Mouse (Mus musculus): ENCODE results near the gene Get4. TPM values are rescaled to one million over a fixed set of nuclear protein-coding genes. Genes with fewer than 3 reads are reported as not detected.

Gene Get4
- polyA plus RNA-seq, 1 experiment: 26.8 TPM

- TF ChIP-seq CTCF (IDR thresholded peaks at IDR 0.05; ENCODE audit: low read depth, low read length) (no peak), POLR2A (IDR thresholded peaks at IDR 0.05; ENCODE audit: borderline replicate concordance, low read depth, low read length) (no peak)
- no peak overlapping the region for H3K4me3 ChIP-seq (ENCODE audit: insufficient read depth, low read length)
- peaks cover 18% of the 10 kb centered on the region for H3K4me1 ChIP-seq (ENCODE audit: control insufficient read depth, insufficient read depth, low read length)
- H3K27ac ChIP-seq (ENCODE audit: insufficient read depth, low read depth, low read length): no peak overlapping the region
Measured at GRCm38 (mm10) chr5:139311822-139312221, 59.7 kb downstream of the Get4 start.

GRCm38 (mm10) chr5:139313536-139313935 is 61.4 kb downstream of the Get4 start:
- Histone ChIP-seq H3K27ac (ENCODE audit: insufficient read depth, low read depth, low read length) (no peak overlapping the region), H3K4me3 (ENCODE audit: insufficient read depth, low read length) (no peak overlapping the region), H3K4me1 (ENCODE audit: control insufficient read depth, insufficient read depth, low read length) (peaks cover 18% of the 10 kb centered on the region)
- TF ChIP-seq POLR2A (IDR thresholded peaks at IDR 0.05; ENCODE audit: borderline replicate concordance, low read depth, low read length): no peak
- no peak for TF ChIP-seq CTCF (IDR thresholded peaks at IDR 0.05; ENCODE audit: low read depth, low read length)

GRCm38 (mm10) chr5:139314941-139315642 is 63.0 kb downstream of the Get4 start:
- Histone ChIP-seq H3K27ac (ENCODE audit: insufficient read depth, low read depth, low read length) (no peak overlapping the region), H3K4me1 (ENCODE audit: control insufficient read depth, insufficient read depth, low read length) (peaks cover 15% of the 10 kb centered on the region), H3K4me3 (ENCODE audit: insufficient read depth, low read length) (no peak overlapping the region)
- TF ChIP-seq POLR2A (IDR thresholded peaks at IDR 0.05; ENCODE audit: borderline replicate concordance, low read depth, low read length): no peak
- TF ChIP-seq CTCF (IDR thresholded peaks at IDR 0.05; ENCODE audit: low read depth, low read length): no peak

DNA sequence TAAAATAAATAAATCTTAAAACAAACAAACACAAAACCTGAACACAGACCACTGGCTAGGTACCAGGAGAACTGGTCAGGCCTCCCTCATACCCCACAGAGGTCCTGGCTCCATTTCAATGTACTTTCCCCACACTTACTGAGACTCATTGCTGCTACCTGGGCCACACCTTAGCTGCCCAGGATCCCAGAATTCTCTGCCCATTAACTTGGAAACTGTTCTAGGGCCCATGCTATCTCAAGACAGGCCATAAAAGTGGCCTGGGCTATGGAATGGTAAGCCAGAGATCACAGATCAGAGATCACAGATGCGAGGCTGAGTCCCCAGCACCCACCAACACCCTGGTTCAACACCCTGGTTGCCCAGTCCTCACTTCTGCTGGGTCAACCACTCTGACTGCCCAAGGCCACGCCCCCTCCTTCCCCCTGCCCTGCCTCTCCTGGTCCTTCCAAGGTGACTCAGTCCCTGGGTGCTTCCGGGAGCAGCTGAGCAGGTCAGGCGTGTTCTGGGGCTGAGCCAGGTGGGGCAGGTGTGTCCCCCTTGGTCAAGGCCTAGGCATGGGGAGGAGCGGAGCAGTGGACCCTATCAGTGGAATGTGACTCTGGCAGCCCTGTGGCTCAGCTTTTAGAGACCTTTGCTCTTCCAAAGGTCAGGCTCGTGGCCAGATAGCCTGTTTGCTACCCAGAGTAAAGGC is 65.0 kb downstream of the Get4 start:
- H3K4me3 ChIP-seq (ENCODE audit: insufficient read depth, low read length): no peak overlapping the region
- H3K4me1 ChIP-seq (ENCODE audit: control insufficient read depth, insufficient read depth, low read length): peaks cover 11% of the 10 kb centered on the region
- no peak overlapping the region for H3K27ac ChIP-seq (ENCODE audit: insufficient read depth, low read depth, low read length)
- no peak for TF ChIP-seq POLR2A (IDR thresholded peaks at IDR 0.05; ENCODE audit: borderline replicate concordance, low read depth, low read length)
- no peak for TF ChIP-seq CTCF (IDR thresholded peaks at IDR 0.05; ENCODE audit: low read depth, low read length)

DNA sequence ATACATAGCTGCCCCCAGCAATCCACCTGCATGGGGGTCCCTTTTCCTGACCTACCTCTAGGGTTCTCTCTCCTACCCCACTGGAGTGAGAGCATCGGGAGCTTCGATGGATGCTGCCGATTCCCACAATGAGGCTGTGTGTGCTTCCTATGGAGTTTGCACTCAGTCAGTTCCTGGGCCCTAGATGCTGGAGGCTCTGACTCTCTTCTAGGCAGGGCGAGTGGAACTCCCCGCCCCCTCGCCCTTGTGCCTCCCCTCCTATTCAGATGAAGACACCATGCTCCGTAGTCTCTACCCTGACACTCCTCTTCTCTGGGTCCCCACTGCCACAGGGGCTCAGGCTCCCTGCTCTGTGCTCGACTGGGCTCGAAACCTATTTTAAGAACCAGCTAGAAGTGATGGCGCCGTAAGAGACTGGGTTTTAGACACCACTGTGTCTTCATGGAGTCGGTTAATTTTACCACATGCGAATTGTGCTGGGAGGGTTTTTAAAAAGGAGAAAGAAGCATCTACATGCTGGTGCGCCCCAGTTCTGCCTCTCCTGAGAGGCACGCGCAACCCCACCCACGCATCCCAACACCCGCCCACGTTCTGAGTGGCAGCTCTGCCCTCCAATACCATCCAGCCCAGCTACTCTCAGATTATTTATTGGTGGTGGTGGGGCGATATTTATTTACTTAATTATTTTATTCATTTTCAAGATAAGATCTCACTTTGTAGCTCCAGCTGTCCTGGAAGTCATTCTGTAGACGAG is 65.8 kb downstream of the Get4 start:
- TF ChIP-seq POLR2A (IDR thresholded peaks at IDR 0.05; ENCODE audit: borderline replicate concordance, low read depth, low read length): no peak
- no peak for TF ChIP-seq CTCF (IDR thresholded peaks at IDR 0.05; ENCODE audit: low read depth, low read length)
- Histone ChIP-seq H3K4me3 (ENCODE audit: insufficient read depth, low read length) (no peak overlapping the region), H3K4me1 (ENCODE audit: control insufficient read depth, insufficient read depth, low read length) (peaks cover 19% of the 10 kb centered on the region), H3K27ac (ENCODE audit: insufficient read depth, low read depth, low read length) (no peak overlapping the region)

Other genes starting within 250 kb of the Get4 start
- gene Prkar1b, start 102.3 kb upstream of the Get4 start, polyA plus RNA-seq (2012; ENCODE audit: insufficient read depth, insufficient read length, missing spikeins): 2.1 and 2.5 TPM in 2 replicates
- 6.2 and 7.5 TPM in 2 replicates for gene Dnaaf5, start 102.1 kb upstream of the Get4 start, polyA plus RNA-seq (2012; ENCODE audit: insufficient read depth, insufficient read length, missing spikeins)
- gene Sun1, start 51.7 kb upstream of the Get4 start, polyA plus RNA-seq (2012; ENCODE audit: insufficient read depth, insufficient read length, missing spikeins): 21.8 and 25.2 TPM in 2 replicates
- gene Adap1, start 73.3 kb downstream of the Get4 start, polyA plus RNA-seq (2012; ENCODE audit: insufficient read depth, insufficient read length, missing spikeins): 73.2 and 77.1 TPM in 2 replicates
- 31.4 and 36.1 TPM in 2 replicates for gene Cox19, start 99.1 kb downstream of the Get4 start, polyA plus RNA-seq (2012; ENCODE audit: insufficient read depth, insufficient read length, missing spikeins)
- not detected in 2 replicates for gene Cyp2w1, start 100.3 kb downstream of the Get4 start, polyA plus RNA-seq (2012; ENCODE audit: insufficient read depth, insufficient read length, missing spikeins)
- 34.5 and 34.7 TPM in 2 replicates for gene Gpr146, start 125.4 kb downstream of the Get4 start, polyA plus RNA-seq (2012; ENCODE audit: insufficient read depth, insufficient read length, missing spikeins)
- gene C130050O18Rik, start 153.0 kb downstream of the Get4 start, polyA plus RNA-seq (2012; ENCODE audit: insufficient read depth, insufficient read length, missing spikeins): 13.2 and 14.4 TPM in 2 replicates
- gene Gper1, start 170.8 kb downstream of the Get4 start, polyA plus RNA-seq (2012; ENCODE audit: insufficient read depth, insufficient read length, missing spikeins): not detected in 2 replicates
- 16.4 TPM in 2 replicates for gene 3110082I17Rik, start 208.2 kb downstream of the Get4 start, polyA plus RNA-seq (2012; ENCODE audit: insufficient read depth, insufficient read length, missing spikeins)
- 32.5 and 38.1 TPM in 2 replicates for gene Zfand2a, start 232.2 kb downstream of the Get4 start, polyA plus RNA-seq (2012; ENCODE audit: insufficient read depth, insufficient read length, missing spikeins)